Mouse (Mus musculus) heart, embryonic 11.5 days (tissue): ENCODE data around the gene Ahctf1. TPM values are rescaled to one million over a fixed set of nuclear protein-coding genes. Genes with fewer than 3 reads are reported as not detected.

Source experiments
- ATAC-seq: fragments of 200-750 bp; cut with Nextera tagmentation; replicated peaks from 2 replicates; pipeline ENCODE4 v1.8.0; 2017; ENCODE audit warnings: moderate library complexity; ENCODE audit not compliant: insufficient number of reproducible peaks, low FRiP score, low TSS enrichment
- H3K27ac ChIP-seq: fragments of 300-500 bp; sonication (generic); 2 replicates; pipeline ENCODE4 v1.5.1; 2014; ENCODE audit warnings: mild to moderate bottlenecking, low read depth, low read length
- H3K27me3 ChIP-seq: fragments of 300-500 bp; sonication (generic); 2 replicates; pipeline ENCODE4 v1.6.1; 2014; ENCODE audit warnings: mild to moderate bottlenecking, low read length, mixed read lengths; ENCODE audit not compliant: control insufficient read depth, insufficient read depth
- H3K36me3 ChIP-seq: fragments of 300-500 bp; sonication (generic); 2 replicates; pipeline ENCODE4 v1.6.1; 2014; ENCODE audit warnings: mild to moderate bottlenecking, low read length, moderate library complexity, mixed read lengths; ENCODE audit not compliant: control insufficient read depth, insufficient read depth
- H3K4me1 ChIP-seq: fragments of 300-500 bp; sonication (generic); 2 replicates; pipeline ENCODE4 v1.6.1; 2014; ENCODE audit warnings: low read length; ENCODE audit not compliant: control insufficient read depth, insufficient read depth
- H3K4me2 ChIP-seq: fragments of 300-500 bp; sonication (generic); 2 replicates; pipeline ENCODE4 v1.6.1; 2014; ENCODE audit warnings: mild to moderate bottlenecking, moderate library complexity
- H3K4me3 ChIP-seq: fragments of 300-500 bp; sonication (generic); 2 replicates; pipeline ENCODE4 v1.5.1; 2014; ENCODE audit warnings: low read depth, low read length
- H3K9ac ChIP-seq: fragments of 300-500 bp; sonication (generic); 2 replicates; pipeline ENCODE4 v1.6.1; 2014; ENCODE audit warnings: mild to moderate bottlenecking, low read depth, low read length, moderate library complexity
- H3K9me3 ChIP-seq: fragments of 300-500 bp; sonication (generic); replicated peaks from 2 replicates; pipeline ENCODE4 v1.6.1; 2016; ENCODE audit warnings: low read length; ENCODE audit not compliant: control insufficient read depth
- WGBS: fragments of 180-500 bp; shearing (Covaris S2); extraction: QIAGEN DNeasy Blood & Tissue Kit; methylation state at CpG from one replicate; pipeline ENCODE4 v1.1.7; 2014; ENCODE audit not compliant: insufficient replicate concordance; 5-methylcytosine and 5-hydroxymethylcytosine counted together
- polyA plus RNA-seq: library from polyadenylated mRNA; unstranded; fragments of >200 nt; fragmentation: Nextera tagmentation; extraction: Ambion mirVana; gene quantifications from 2 replicates; pipeline ENCODE4 v1.2.1, GENCODE M21; 2014

Ahctf1 gene
- 24.2 and 27.0 TPM in 2 replicates for polyA plus RNA-seq

DNA sequence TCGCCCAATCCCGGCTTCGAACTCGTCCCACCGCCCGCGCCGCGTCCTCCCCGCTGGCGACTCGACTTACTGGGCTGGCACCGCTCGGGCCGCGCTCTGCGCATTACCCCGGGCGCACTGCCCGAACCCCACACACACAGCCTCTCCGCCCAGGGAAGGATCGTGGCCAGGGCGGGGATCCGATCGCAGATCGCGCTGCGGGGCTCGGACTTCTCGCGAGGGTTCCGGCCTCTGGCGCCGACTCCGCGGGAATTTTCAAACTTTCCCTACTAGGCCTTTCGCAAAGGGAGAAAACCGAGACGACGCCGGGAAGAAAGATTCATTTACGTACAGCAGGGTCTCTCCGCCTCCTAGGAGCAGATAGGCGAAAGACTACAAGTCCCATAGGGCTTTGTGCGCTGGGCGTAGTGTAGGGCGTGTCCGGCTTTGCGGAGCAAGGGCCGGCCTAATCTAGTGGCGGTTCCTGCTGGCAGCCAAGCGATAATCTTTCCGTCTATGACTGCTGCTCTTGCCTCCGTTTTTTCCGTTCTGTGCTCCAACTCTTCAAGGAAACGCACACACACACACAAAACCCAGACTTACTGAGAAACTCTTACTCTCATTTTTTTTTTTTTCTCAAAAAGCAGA lies at the start of gene Ahctf1:
Gene Ahctf1 (minus strand): TSS at position 168 of the 627 bp plus-strand sequence.
- H3K9me3 ChIP-seq = no peaks in the 10 kb centered on the region
- peak within 1 kb of the TSS; percentile 99 for H3K27ac ChIP-seq
- peak; percentile 98 for ATAC-seq
- H3K9ac ChIP-seq = peak within 1 kb of the TSS; percentile 98
- no peaks in the 10 kb centered on the region for H3K27me3 ChIP-seq
- peak within 1 kb of the TSS; percentile 95 for H3K4me3 ChIP-seq
- peaks cover 4% of the 10 kb centered on the region for H3K4me1 ChIP-seq
- H3K36me3 ChIP-seq = peaks cover 3% of the 10 kb centered on the region; the same call in 1 of the 2 replicates
- H3K4me2 ChIP-seq = peak within 1 kb of the TSS; percentile 89
- under 1% methylated on average over 56 of the region's 56 CpGs for WGBS

DNA sequence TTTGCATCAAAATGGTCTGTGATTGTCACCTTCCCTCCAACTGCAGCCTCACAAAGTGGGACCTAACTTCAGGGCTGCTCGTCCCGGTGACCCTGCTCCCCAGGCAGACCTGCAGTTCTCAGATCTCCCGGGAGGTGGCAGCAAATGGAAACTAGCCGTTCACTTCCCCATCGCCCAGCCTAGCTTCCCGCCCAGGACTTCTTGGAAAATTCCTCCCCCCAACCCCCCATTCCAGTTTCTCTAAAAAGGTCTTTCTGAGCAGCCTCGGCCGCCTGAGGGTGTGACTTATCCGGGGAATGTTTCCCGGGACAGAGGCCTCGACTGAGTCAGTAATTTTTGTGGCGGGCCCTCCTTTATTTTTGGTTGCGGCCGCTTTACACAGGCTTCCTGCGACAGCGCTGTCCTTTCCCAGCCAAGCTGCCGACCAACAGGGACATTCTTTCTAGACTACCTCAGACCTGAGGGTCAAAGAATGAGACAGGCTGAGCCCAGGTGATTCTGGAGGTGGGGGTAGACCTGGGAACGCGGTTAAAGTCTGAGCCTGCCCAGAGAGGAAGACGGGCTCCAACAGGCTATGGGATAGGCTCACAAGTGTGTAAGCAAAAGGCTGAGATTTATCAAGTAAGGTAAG lies 44.4 kb upstream of the Ahctf1 start:
- ATAC-seq = peak; percentile 55
- H3K4me3 ChIP-seq = peak overlapping the region; percentile 43
- no peaks in the 10 kb centered on the region for H3K9me3 ChIP-seq
- peak overlapping the region; percentile 29; the same call in 1 of the 2 replicates for H3K27ac ChIP-seq
- no peaks in the 10 kb centered on the region for H3K36me3 ChIP-seq
- 0 out of 2 replicates have a peak, but pooled peaks cover 6% of the 10 kb centered on the region for H3K4me1 ChIP-seq
- 4% methylated on average over 20 of the region's 20 CpGs for WGBS
- peak overlapping the region; percentile 81 for H3K9ac ChIP-seq
- H3K4me2 ChIP-seq = peak overlapping the region; percentile 76
- H3K27me3 ChIP-seq = no peaks in the 10 kb centered on the region

DNA sequence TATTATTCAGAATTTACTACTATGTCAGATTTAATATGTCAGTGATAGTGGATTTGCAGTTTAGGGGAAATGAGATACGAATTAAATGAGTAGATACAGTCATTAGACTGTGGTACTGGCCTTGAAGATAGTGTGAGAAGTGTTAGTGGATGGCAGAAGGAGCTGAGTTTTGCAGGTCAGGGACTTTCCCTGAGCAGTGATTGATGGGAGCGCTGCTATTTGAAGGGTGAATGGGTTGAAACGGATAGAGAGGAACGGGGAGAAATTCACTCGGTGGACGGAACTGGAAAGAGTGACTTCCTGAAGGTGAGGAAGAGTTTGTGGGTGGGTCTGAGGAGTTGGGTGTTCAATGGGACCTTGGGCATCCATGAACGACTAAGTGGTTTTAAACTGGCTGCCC lies 43.7 kb upstream of the Ahctf1 start:
- no peaks in the 10 kb centered on the region for H3K9me3 ChIP-seq
- no peak overlapping the region for H3K4me3 ChIP-seq
- 0 out of 2 replicates have a peak overlapping the region, but pooled peaks have one; percentile 22 for H3K9ac ChIP-seq
- ATAC-seq = no peak
- H3K4me1 ChIP-seq = 0 out of 2 replicates have a peak, but pooled peaks cover 6% of the 10 kb centered on the region
- H3K27me3 ChIP-seq = no peaks in the 10 kb centered on the region
- H3K4me2 ChIP-seq = peak overlapping the region; percentile 76
- H3K36me3 ChIP-seq = no peaks in the 10 kb centered on the region
- WGBS = 43% methylated on average over 7 of the region's 7 CpGs
- no peak overlapping the region for H3K27ac ChIP-seq

DNA sequence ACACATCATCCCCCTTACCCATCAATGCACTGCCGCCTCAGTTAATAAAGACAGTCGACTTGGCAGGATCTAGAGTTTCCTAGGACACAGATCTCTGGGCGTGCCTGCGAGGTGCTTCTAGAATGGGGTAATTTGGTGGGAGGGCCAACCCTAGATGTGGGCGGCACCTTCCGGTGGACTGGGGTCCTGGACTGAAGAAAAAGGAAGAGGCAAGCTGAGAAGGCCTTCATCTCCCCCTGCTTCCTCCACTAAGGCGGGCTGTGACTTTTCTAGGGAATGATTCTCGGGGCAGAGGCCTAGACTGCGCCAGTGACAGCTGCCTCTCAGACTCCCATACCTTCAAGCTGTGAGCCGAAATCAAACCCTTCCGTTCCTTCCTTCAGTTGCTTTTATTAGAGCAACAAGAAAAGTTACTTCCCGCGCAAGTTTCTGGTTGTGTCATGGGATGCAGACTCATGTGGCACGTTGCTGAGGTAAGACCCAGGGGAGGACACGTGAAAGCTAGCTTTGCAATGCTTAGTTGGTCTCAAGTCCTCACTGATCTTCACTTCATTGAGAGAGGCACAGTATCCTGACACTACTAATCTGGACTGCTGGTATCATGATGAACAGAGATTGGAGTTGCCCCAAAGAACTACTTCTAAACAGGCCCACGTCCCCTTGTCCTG lies 42.5 kb upstream of the Ahctf1 start:
- no peak overlapping the region for H3K9ac ChIP-seq
- no peaks in the 10 kb centered on the region for H3K36me3 ChIP-seq
- no peaks in the 10 kb centered on the region for H3K27me3 ChIP-seq
- WGBS = 82% methylated on average over 16 of the region's 16 CpGs
- no peak overlapping the region for H3K4me2 ChIP-seq
- no peak for ATAC-seq
- H3K4me3 ChIP-seq = no peak overlapping the region
- H3K4me1 ChIP-seq = 0 out of 2 replicates have a peak, but pooled peaks cover 6% of the 10 kb centered on the region
- H3K9me3 ChIP-seq = no peaks in the 10 kb centered on the region
- no peak overlapping the region for H3K27ac ChIP-seq

DNA sequence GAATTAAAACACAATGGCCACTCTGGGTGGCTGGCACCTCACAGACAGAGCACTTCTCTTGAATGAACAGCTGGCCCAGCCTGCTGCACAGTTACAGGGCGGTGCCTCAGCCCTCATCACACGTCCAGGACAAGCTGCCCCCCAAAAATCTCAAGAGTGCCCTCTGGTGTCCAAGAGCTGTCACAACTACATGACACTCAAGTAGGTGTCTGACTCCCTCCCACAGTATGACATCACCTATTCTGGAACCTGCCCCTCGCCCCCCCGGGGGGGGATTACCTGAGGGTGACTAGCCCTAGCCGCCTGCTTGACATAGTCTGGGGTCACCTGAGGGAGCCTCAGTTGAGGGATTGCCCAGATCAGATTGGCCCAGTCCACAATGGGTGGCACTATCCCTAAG lies 41.4 kb upstream of the Ahctf1 start:
- H3K36me3 ChIP-seq = no peaks in the 10 kb centered on the region
- WGBS = 19% methylated on average over 5 of the region's 5 CpGs
- ATAC-seq = 0 out of 2 replicates have a peak, but pooled peaks have one; percentile 39
- H3K4me2 ChIP-seq = no peak overlapping the region
- H3K4me3 ChIP-seq = no peak overlapping the region
- no peaks in the 10 kb centered on the region for H3K9me3 ChIP-seq
- no peak overlapping the region for H3K9ac ChIP-seq
- no peak overlapping the region for H3K27ac ChIP-seq
- 0 out of 2 replicates have a peak, but pooled peaks cover 6% of the 10 kb centered on the region for H3K4me1 ChIP-seq
- no peaks in the 10 kb centered on the region for H3K27me3 ChIP-seq

DNA sequence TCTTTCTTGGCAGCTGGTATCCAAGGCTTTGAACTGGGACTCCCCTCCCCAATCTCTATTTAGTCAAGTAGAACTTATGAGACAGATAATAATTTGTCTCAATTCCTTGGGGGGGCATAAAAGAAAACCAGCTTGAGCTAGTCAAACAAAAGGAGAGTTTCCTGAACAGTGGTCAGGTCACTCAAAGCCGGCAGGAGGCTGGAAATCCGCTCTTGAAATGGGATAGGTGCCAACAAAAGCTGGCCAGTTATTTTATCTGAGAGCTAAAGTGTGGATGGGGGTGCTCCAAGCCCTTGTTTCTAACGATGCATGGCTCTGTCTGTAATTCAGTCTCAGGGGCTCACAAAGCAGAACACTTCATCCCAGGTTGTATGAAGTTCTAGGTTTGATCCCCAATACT lies 40.5 kb upstream of the Ahctf1 start:
- Histone ChIP-seq H3K27me3 (no peaks in the 10 kb centered on the region), H3K4me2 (no peak overlapping the region), H3K9me3 (no peaks in the 10 kb centered on the region), H3K9ac (no peak overlapping the region), H3K4me3 (no peak overlapping the region), H3K27ac (no peak overlapping the region), H3K36me3 (no peaks in the 10 kb centered on the region), H3K4me1 (0 out of 2 replicates have a peak, but pooled peaks cover 6% of the 10 kb centered on the region)
- no peak for ATAC-seq
- WGBS = 40% methylated on average over 3 of the region's 3 CpGs

DNA sequence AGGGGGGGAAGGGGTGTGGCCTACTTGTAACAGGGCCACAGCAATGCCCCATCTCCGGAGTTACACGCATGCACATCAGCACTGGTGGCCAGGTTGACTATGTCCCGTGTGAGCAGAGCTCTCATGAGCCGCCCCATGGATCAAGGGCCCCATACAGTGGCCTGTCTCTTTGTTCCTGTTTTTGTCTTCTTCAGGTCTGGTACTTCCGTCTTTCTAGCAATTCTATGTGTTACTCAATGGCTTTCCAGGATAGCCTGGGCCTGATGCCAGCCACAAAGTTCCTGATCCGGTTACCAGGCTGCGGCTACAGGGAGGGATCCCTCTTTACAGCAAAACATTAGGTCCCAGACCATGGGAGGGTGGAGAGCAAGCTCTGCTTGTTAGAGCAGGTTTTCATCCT lies 39.1 kb upstream of the Ahctf1 start:
- Histone ChIP-seq H3K4me3 (no peak overlapping the region), H3K9ac (no peak overlapping the region), H3K9me3 (no peaks in the 10 kb centered on the region), H3K27ac (no peak overlapping the region), H3K4me1 (0 out of 2 replicates have a peak, but pooled peaks cover 3% of the 10 kb centered on the region), H3K36me3 (no peaks in the 10 kb centered on the region), H3K4me2 (no peak overlapping the region), H3K27me3 (no peaks in the 10 kb centered on the region)
- 82% methylated on average over 7 of the region's 7 CpGs for WGBS
- ATAC-seq = no peak

DNA sequence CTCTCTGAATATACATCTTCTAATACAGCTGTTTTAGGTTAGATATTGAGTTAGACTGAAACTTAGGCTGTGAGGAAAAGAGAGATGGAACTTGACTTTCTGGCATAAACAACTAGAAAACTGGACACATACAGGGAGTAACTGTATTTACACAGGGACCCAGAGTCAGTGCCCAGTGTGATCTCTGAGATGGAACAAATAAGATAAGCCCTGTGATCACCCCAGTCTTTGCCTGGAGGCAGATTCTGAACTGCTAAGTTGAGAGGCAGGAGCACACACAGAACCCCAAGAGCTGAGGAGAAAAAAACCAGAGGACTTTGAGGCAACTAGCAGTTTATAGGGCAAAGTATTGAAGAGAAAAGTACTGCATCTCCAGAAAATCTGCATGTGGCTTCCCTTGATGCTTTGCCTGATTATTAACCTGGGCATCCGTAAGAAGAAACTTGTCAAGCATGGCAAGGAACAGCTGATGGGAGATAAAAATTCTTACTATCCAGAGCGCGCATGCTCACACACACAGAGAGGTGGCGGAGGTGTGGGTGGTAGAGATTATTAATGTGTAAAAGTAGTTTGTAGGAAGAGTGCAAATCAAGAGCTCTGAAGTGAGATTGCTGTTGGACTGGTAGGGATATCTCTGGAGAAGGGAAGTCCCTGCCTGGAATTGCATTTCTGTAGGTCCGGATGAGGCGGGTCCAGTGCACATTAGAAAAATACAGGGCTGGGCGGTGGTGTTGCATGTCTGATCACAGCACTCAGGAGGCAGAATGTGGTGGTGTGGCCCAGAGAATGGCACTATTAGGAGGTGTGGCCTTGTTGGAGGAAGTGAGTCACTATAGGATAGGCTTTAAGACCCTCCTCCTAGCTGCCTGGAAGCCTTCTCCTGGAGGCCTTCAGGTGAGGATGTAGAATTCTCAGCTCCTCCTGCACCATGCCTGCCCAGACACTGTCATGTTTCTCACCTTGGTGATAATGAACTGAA lies 33.2 kb upstream of the Ahctf1 start:
- H3K36me3 ChIP-seq = no peaks in the 10 kb centered on the region
- no peak overlapping the region for H3K27ac ChIP-seq
- no peak overlapping the region for H3K4me2 ChIP-seq
- no peak overlapping the region for H3K9ac ChIP-seq
- no peaks in the 10 kb centered on the region for H3K27me3 ChIP-seq
- 87% methylated on average over 7 of the region's 7 CpGs for WGBS
- 0 out of 2 replicates have a peak, but pooled peaks cover 2% of the 10 kb centered on the region for H3K4me1 ChIP-seq
- no peak overlapping the region for H3K4me3 ChIP-seq
- ATAC-seq = no peak
- H3K9me3 ChIP-seq = no peaks in the 10 kb centered on the region
